Mouse (Mus musculus) heart, adult 11 months (tissue): Measurements from ENCODE around the gene Gm28891.
"Not testable (repeated sequence)": the region's sequence is repeated elsewhere in the genome, so short reads cannot be mapped to it uniquely, and the experiment has no call there.

ENCODE experiments used
- DNase-seq: peaks from one replicate; pipeline ENCODE4 v3.0.0; 2022

The Gm28891 gene

GRCm38 (mm10) chrY:60240902-60241301 lies at the start of gene Gm28891:
Gene Gm28891 (plus strand): TSS chrY:60241202.
- DNase-seq, result not testable (repeated sequence)
